Mouse (Mus musculus) hindbrain, embryonic 13.5 days (tissue): ENCODE data around the gene Spata31d1b. TPM values are rescaled to one million over a fixed set of nuclear protein-coding genes. Genes with fewer than 3 reads are reported as not detected.
"Not testable (repeated sequence)": the region's sequence is repeated elsewhere in the genome, so short reads cannot be mapped to it uniquely, and the experiment has no call there.

Experiments used
- ATAC-seq: fragments of 200-750 bp; cut with Nextera tagmentation; 2 replicates; pipeline ENCODE4 v1.8.0; 2017; ENCODE audit warnings: moderate TSS enrichment; ENCODE audit not compliant: low FRiP score
- H3K27ac ChIP-seq: fragments of 300-500 bp; sonication (generic); 2 replicates; pipeline ENCODE4 v1.5.1; 2015; ENCODE audit warnings: inconsistent platforms, mild to moderate bottlenecking, moderate library complexity
- H3K27me3 ChIP-seq: fragments of 300-500 bp; sonication (generic); 2 replicates; pipeline ENCODE4 v1.6.1; 2015; ENCODE audit warnings: mild to moderate bottlenecking, inconsistent platforms
- H3K36me3 ChIP-seq: fragments of 300-500 bp; sonication (generic); 2 replicates; pipeline ENCODE4 v1.6.1; 2015; ENCODE audit warnings: mild to moderate bottlenecking, inconsistent platforms
- H3K4me1 ChIP-seq: fragments of 300-500 bp; sonication (generic); replicated peaks from 2 replicates; pipeline ENCODE4 v1.6.1; 2015; ENCODE audit warnings: inconsistent platforms
- H3K4me2 ChIP-seq: fragments of 300-500 bp; sonication (generic); 2 replicates; pipeline ENCODE4 v1.6.1; 2015; ENCODE audit warnings: inconsistent platforms, mild to moderate bottlenecking, moderate library complexity
- H3K4me3 ChIP-seq: fragments of 300-500 bp; sonication (generic); 2 replicates; pipeline ENCODE4 v1.5.1; 2015; ENCODE audit warnings: mild to moderate bottlenecking, inconsistent platforms
- H3K9ac ChIP-seq: fragments of 300-500 bp; sonication (generic); 2 replicates; pipeline ENCODE4 v1.6.1; 2015; ENCODE audit warnings: mild to moderate bottlenecking, inconsistent platforms
- H3K9me3 ChIP-seq: fragments of 300-500 bp; sonication (generic); 2 replicates; pipeline ENCODE4 v1.6.1; 2016; ENCODE audit warnings: inconsistent platforms
- WGBS: fragments of 180-500 bp; shearing (Covaris S2); methylation state at CpG from one replicate; pipeline ENCODE4 v1.1.7; 2015; 5-methylcytosine and 5-hydroxymethylcytosine counted together
- polyA plus RNA-seq: library from polyadenylated mRNA; unstranded; fragments of >200 nt; fragmentation: Nextera tagmentation; extraction: Ambion mirVana; gene quantifications from 2 replicates; pipeline ENCODE4 v1.2.1, GENCODE M21; 2015

Gene Spata31d1b
- polyA plus RNA-seq, 1 experiment from 2014 or later = not detected

- no peaks in the 10 kb centered on the region for H3K36me3 ChIP-seq
- H3K9me3 ChIP-seq = no peaks in the 10 kb centered on the region
- no peak overlapping the region for H3K4me3 ChIP-seq
- H3K4me1 ChIP-seq = no peaks in the 10 kb centered on the region
- no peak overlapping the region for H3K27ac ChIP-seq
- no peaks in the 10 kb centered on the region for H3K27me3 ChIP-seq
- 80% methylated on average over 4 of the region's 4 CpGs for WGBS
- no peak overlapping the region for H3K4me2 ChIP-seq
- no peak for ATAC-seq
- no peak overlapping the region for H3K9ac ChIP-seq
Observed at GRCm38 (mm10) chr13:59733936-59734335, 21.9 kb downstream of the Spata31d1b start.

GRCm38 (mm10) chr13:59734347-59734746 lies 22.3 kb downstream of the Spata31d1b start:
- not testable (repeated sequence) for ATAC-seq, H3K4me3 ChIP-seq, H3K27ac ChIP-seq, H3K9me3 ChIP-seq, H3K9ac ChIP-seq, H3K4me2 ChIP-seq, H3K36me3 ChIP-seq, H3K4me1 ChIP-seq, H3K27me3 ChIP-seq
- WGBS = 41% methylated on average over 6 of the region's 6 CpGs

GRCm38 (mm10) chr13:59735190-59735589 lies 23.1 kb downstream of the Spata31d1b start:
- Histone ChIP-seq H3K4me1 (no peaks in the 10 kb centered on the region), H3K27me3 (no peaks in the 10 kb centered on the region), H3K9me3 (no peaks in the 10 kb centered on the region), H3K36me3 (no peaks in the 10 kb centered on the region), H3K27ac (no peak overlapping the region), H3K9ac (no peak overlapping the region), H3K4me3 (no peak overlapping the region), H3K4me2 (no peak overlapping the region)
- WGBS = 31% methylated on average over 3 of the region's 3 CpGs
- no peak for ATAC-seq

GRCm38 (mm10) chr13:59738455-59738854 lies 26.4 kb downstream of the Spata31d1b start:
- Histone ChIP-seq H3K4me3 (no peak overlapping the region), H3K9me3 (no peaks in the 10 kb centered on the region), H3K4me2 (no peak overlapping the region), H3K27me3 (no peaks in the 10 kb centered on the region), H3K27ac (no peak overlapping the region), H3K9ac (no peak overlapping the region), H3K36me3 (no peaks in the 10 kb centered on the region), H3K4me1 (no peaks in the 10 kb centered on the region)
- ATAC-seq = no peak
- WGBS = 92% methylated on average over 2 of the region's 2 CpGs

GRCm38 (mm10) chr13:59739397-59739796 lies 27.3 kb downstream of the Spata31d1b start:
- no peak overlapping the region for H3K4me2 ChIP-seq
- H3K27ac ChIP-seq = no peak overlapping the region
- H3K9me3 ChIP-seq = no peaks in the 10 kb centered on the region
- 95% methylated on average over 4 of the region's 4 CpGs for WGBS
- H3K27me3 ChIP-seq = no peaks in the 10 kb centered on the region
- no peaks in the 10 kb centered on the region for H3K36me3 ChIP-seq
- H3K4me3 ChIP-seq = no peak overlapping the region
- H3K9ac ChIP-seq = no peak overlapping the region
- ATAC-seq = no peak
- H3K4me1 ChIP-seq = no peaks in the 10 kb centered on the region

- H3K4me2 ChIP-seq = no peak overlapping the region
- ATAC-seq = no peak
- no peak overlapping the region for H3K9ac ChIP-seq
- H3K4me1 ChIP-seq = no peaks in the 10 kb centered on the region
- H3K27ac ChIP-seq = no peak overlapping the region
- no peaks in the 10 kb centered on the region for H3K9me3 ChIP-seq
- 89% methylated on average over 11 of the region's 11 CpGs for WGBS
- no peaks in the 10 kb centered on the region for H3K36me3 ChIP-seq
- H3K4me3 ChIP-seq = no peak overlapping the region
- no peaks in the 10 kb centered on the region for H3K27me3 ChIP-seq
Observed at GRCm38 (mm10) chr13:59741096-59741495, 29.0 kb downstream of the Spata31d1b start.

GRCm38 (mm10) chr13:59741697-59742096 lies 29.6 kb downstream of the Spata31d1b start:
- WGBS = 85% methylated on average over 10 of the region's 10 CpGs
- no peaks in the 10 kb centered on the region for H3K27me3 ChIP-seq
- no peak overlapping the region for H3K9ac ChIP-seq
- no peak overlapping the region for H3K4me2 ChIP-seq
- no peaks in the 10 kb centered on the region for H3K36me3 ChIP-seq
- H3K27ac ChIP-seq = no peak overlapping the region
- H3K4me1 ChIP-seq = no peaks in the 10 kb centered on the region
- no peak overlapping the region for H3K4me3 ChIP-seq
- ATAC-seq = no peak
- no peaks in the 10 kb centered on the region for H3K9me3 ChIP-seq

- H3K9ac ChIP-seq = no peak overlapping the region
- no peaks in the 10 kb centered on the region for H3K27me3 ChIP-seq
- H3K9me3 ChIP-seq = no peaks in the 10 kb centered on the region
- ATAC-seq = no peak
- H3K4me3 ChIP-seq = no peak overlapping the region
- no peaks in the 10 kb centered on the region for H3K36me3 ChIP-seq
- H3K27ac ChIP-seq = no peak overlapping the region
- no peak overlapping the region for H3K4me2 ChIP-seq
- 93% methylated on average over 6 of the region's 6 CpGs for WGBS
- H3K4me1 ChIP-seq = no peaks in the 10 kb centered on the region
Observed at GRCm38 (mm10) chr13:59745462-59745861, 33.4 kb downstream of the Spata31d1b start.

- Histone ChIP-seq H3K4me3 (no peak overlapping the region), H3K4me1 (no peaks in the 10 kb centered on the region), H3K9me3 (no peaks in the 10 kb centered on the region), H3K36me3 (no peaks in the 10 kb centered on the region), H3K27me3 (no peaks in the 10 kb centered on the region), H3K9ac (no peak overlapping the region), H3K4me2 (no peak overlapping the region), H3K27ac (no peak overlapping the region)
- no peak for ATAC-seq
- WGBS = 81% methylated on average over 6 of the region's 6 CpGs
Observed at GRCm38 (mm10) chr13:59746164-59746563, 34.1 kb downstream of the Spata31d1b start.

GRCm38 (mm10) chr13:59746711-59747110 lies 34.6 kb downstream of the Spata31d1b start, which contains the start of gene 1700014D04Rik:
Gene 1700014D04Rik, minus strand, starts transcription at chr13:59746752.
- H3K27me3 ChIP-seq = no peaks in the 10 kb centered on the region
- no peak within 1 kb of the TSS for H3K4me3 ChIP-seq
- no peak within 1 kb of the TSS for H3K27ac ChIP-seq
- no peaks in the 10 kb centered on the region for H3K36me3 ChIP-seq
- no peaks in the 10 kb centered on the region for H3K9me3 ChIP-seq
- H3K4me1 ChIP-seq = no peaks in the 10 kb centered on the region
- no peak for ATAC-seq
- 83% methylated on average over 9 of the region's 9 CpGs for WGBS
- H3K4me2 ChIP-seq = no peak within 1 kb of the TSS
- no peak within 1 kb of the TSS for H3K9ac ChIP-seq

- Histone ChIP-seq H3K27me3 (no peaks in the 10 kb centered on the region), H3K4me2 (no peak overlapping the region), H3K9me3 (no peaks in the 10 kb centered on the region), H3K9ac (no peak overlapping the region), H3K36me3 (peaks cover 11% of the 10 kb centered on the region), H3K27ac (no peak overlapping the region), H3K4me3 (no peak overlapping the region), H3K4me1 (no peaks in the 10 kb centered on the region)
- 86% methylated on average over 12 of the region's 12 CpGs for WGBS
- no peak for ATAC-seq
Observed at GRCm38 (mm10) chr13:59750310-59750709, 38.2 kb downstream of the Spata31d1b start.

- Histone ChIP-seq H3K4me3 (no peak overlapping the region), H3K9me3 (no peaks in the 10 kb centered on the region), H3K9ac (no peak overlapping the region), H3K27ac (no peak overlapping the region), H3K36me3 (peaks cover 59% of the 10 kb centered on the region), H3K27me3 (no peaks in the 10 kb centered on the region), H3K4me1 (no peaks in the 10 kb centered on the region), H3K4me2 (no peak overlapping the region)
- no peak for ATAC-seq
- WGBS = 98% methylated on average over 7 of the region's 7 CpGs
Observed at GRCm38 (mm10) chr13:59756906-59757305, 44.8 kb downstream of the Spata31d1b start.

- 96% methylated on average over 7 of the region's 7 CpGs for WGBS
- no peak overlapping the region for H3K9ac ChIP-seq
- H3K27ac ChIP-seq = no peak overlapping the region
- H3K4me1 ChIP-seq = peaks cover 24% of the 10 kb centered on the region
- no peak overlapping the region for H3K4me2 ChIP-seq
- no peak for ATAC-seq
- H3K27me3 ChIP-seq = no peaks in the 10 kb centered on the region
- no peaks in the 10 kb centered on the region for H3K9me3 ChIP-seq
- H3K4me3 ChIP-seq = no peak overlapping the region
- H3K36me3 ChIP-seq = peaks cover 47% of the 10 kb centered on the region
Observed at GRCm38 (mm10) chr13:59762791-59763190, 50.7 kb downstream of the Spata31d1b start.
